Mouse (Mus musculus) lung, postnatal 0 days (tissue): ENCODE measurements at regions not wholly inside any gene's neighbourhood (a gene's known extent, or its start where the extent isn't known, plus 50 kb on each side); places are given as distances from the start of the nearest gene placed in this dataset.

Source experiments
- ATAC-seq: fragments of 200-750 bp; cut with Nextera tagmentation; 2 replicates; pipeline ENCODE4 v1.8.0; 2017; ENCODE audit warnings: moderate library complexity
- DNase-seq: peaks from one replicate; pipeline ENCODE4 v3.0.0-alpha.2; 2016; ENCODE audit warnings: low spot score
- H3K27ac ChIP-seq: fragments of 300-500 bp; sonication (generic); 2 replicates; pipeline ENCODE4 v1.5.1; 2014; ENCODE audit warnings: antibody characterized with exemption, mild to moderate bottlenecking, low read length, mixed read lengths
- H3K27me3 ChIP-seq: fragments of 300-500 bp; sonication (generic); replicated peaks from 2 replicates; pipeline ENCODE4 v1.6.1; 2014; ENCODE audit warnings: low read length, mixed read lengths; ENCODE audit not compliant: insufficient read depth
- H3K36me3 ChIP-seq: fragments of 300-500 bp; sonication (generic); 2 replicates; pipeline ENCODE4 v1.6.1; 2014; ENCODE audit warnings: low read length, mixed read lengths; ENCODE audit not compliant: insufficient read depth
- H3K4me1 ChIP-seq: fragments of 300-500 bp; sonication (generic); 2 replicates; pipeline ENCODE4 v1.6.1; 2014; ENCODE audit warnings: antibody characterized with exemption, low read depth, low read length, mixed read lengths; ENCODE audit not compliant: insufficient read depth
- H3K4me2 ChIP-seq: fragments of 300-500 bp; sonication (generic); replicated peaks from 2 replicates; pipeline ENCODE4 v1.6.1; 2014; ENCODE audit warnings: low read depth, mild to moderate bottlenecking, low read length, moderate library complexity, mixed read lengths
- H3K4me3 ChIP-seq: fragments of 300-500 bp; sonication (generic); 2 replicates; pipeline ENCODE4 v1.5.1; 2014; ENCODE audit warnings: low read depth, low read length
- H3K9ac ChIP-seq: fragments of 300-500 bp; sonication (generic); replicated peaks from 2 replicates; pipeline ENCODE4 v1.6.1; 2014; ENCODE audit warnings: low read depth, mild to moderate bottlenecking
- H3K9me3 ChIP-seq: fragments of 300-500 bp; sonication (generic); 2 replicates; pipeline ENCODE4 v1.6.1; 2016; ENCODE audit warnings: low read length, mixed read lengths
- CTCF ChIP-seq: IDR thresholded peaks from 2 replicates; pipeline ENCODE4 v1.5.1; 2016; ENCODE audit warnings: antibody characterized with exemption, mild to moderate bottlenecking
- EP300 ChIP-seq: IDR thresholded peaks from 2 replicates; pipeline ENCODE4 v1.6.1; 2016; ENCODE audit warnings: antibody characterized with exemption, mild to moderate bottlenecking, control low read depth
- WGBS: fragments of 180-500 bp; shearing (Covaris S2); extraction: QIAGEN DNeasy Blood & Tissue Kit; methylation state at CpG from one replicate; pipeline ENCODE4 v1.1.7; 2014; 5-methylcytosine and 5-hydroxymethylcytosine counted together

- Histone ChIP-seq H3K4me1 (no peaks in the 10 kb centered on the region), H3K36me3 (no peaks in the 10 kb centered on the region), H3K9ac (no peak overlapping the region), H3K9me3 (no peaks in the 10 kb centered on the region), H3K27me3 (no peaks in the 10 kb centered on the region), H3K4me2 (no peak overlapping the region), H3K27ac (no peak overlapping the region), H3K4me3 (no peak overlapping the region)
- no peak for TF ChIP-seq CTCF
- no peak for TF ChIP-seq EP300
- ATAC-seq: no peak
- WGBS: 18% methylated on average over 5 of the region's 5 CpGs
- DNase-seq: no peak
These were observed 139.7 kb upstream of the Gpc5 start for GRCm38 (mm10) chr14:114952280-114952679.

GRCm38 (mm10) chr14:114953070-114953665 lies 138.8 kb upstream of the Gpc5 start:
- 42% methylated on average over 4 of the region's 4 CpGs for WGBS
- Histone ChIP-seq H3K36me3 (no peaks in the 10 kb centered on the region), H3K4me3 (no peak overlapping the region), H3K9me3 (no peaks in the 10 kb centered on the region), H3K9ac (no peak overlapping the region), H3K4me1 (no peaks in the 10 kb centered on the region), H3K4me2 (no peak overlapping the region), H3K27me3 (no peaks in the 10 kb centered on the region), H3K27ac (no peak overlapping the region)
- ATAC-seq (no peak), DNase-seq (no peak)
- TF ChIP-seq CTCF: no peak
- no peak for TF ChIP-seq EP300

GRCm38 (mm10) chr14:114954287-114954686 lies 137.7 kb upstream of the Gpc5 start:
- DNase-seq (no peak), ATAC-seq (no peak)
- no peak overlapping the region for H3K4me3 ChIP-seq
- H3K9me3 ChIP-seq: no peaks in the 10 kb centered on the region
- H3K4me1 ChIP-seq: no peaks in the 10 kb centered on the region
- no peak overlapping the region for H3K27ac ChIP-seq
- no peaks in the 10 kb centered on the region for H3K36me3 ChIP-seq
- no peak for TF ChIP-seq CTCF
- TF ChIP-seq EP300: no peak
- no peaks in the 10 kb centered on the region for H3K27me3 ChIP-seq
- 66% methylated on average over 4 of the region's 4 CpGs for WGBS
- H3K9ac ChIP-seq: no peak overlapping the region
- H3K4me2 ChIP-seq: no peak overlapping the region

GRCm38 (mm10) chr14:114955572-114955971 lies 136.4 kb upstream of the Gpc5 start:
- no peaks in the 10 kb centered on the region for H3K9me3 ChIP-seq
- 55% methylated on average over 2 of the region's 2 CpGs for WGBS
- no peak overlapping the region for H3K9ac ChIP-seq
- no peak overlapping the region for H3K4me2 ChIP-seq
- H3K36me3 ChIP-seq: no peaks in the 10 kb centered on the region
- ATAC-seq: no peak
- no peak overlapping the region for H3K27ac ChIP-seq
- no peak overlapping the region for H3K4me3 ChIP-seq
- H3K4me1 ChIP-seq: no peaks in the 10 kb centered on the region
- TF ChIP-seq EP300: no peak
- TF ChIP-seq CTCF: no peak
- no peak for DNase-seq
- H3K27me3 ChIP-seq: no peaks in the 10 kb centered on the region

GRCm38 (mm10) chr14:114960273-114960672 lies 131.7 kb upstream of the Gpc5 start:
- TF ChIP-seq EP300 (no peak), CTCF (no peak)
- DNase-seq: no peak
- ATAC-seq: no peak

GRCm38 (mm10) chr14:114965941-114966340 lies 126.1 kb upstream of the Gpc5 start:
- H3K4me1 ChIP-seq: no peaks in the 10 kb centered on the region
- no peaks in the 10 kb centered on the region for H3K36me3 ChIP-seq
- H3K27ac ChIP-seq: no peak overlapping the region
- H3K4me3 ChIP-seq: no peak overlapping the region
- WGBS: 79% methylated on average over 3 of the region's 3 CpGs
- H3K4me2 ChIP-seq: no peak overlapping the region
- ATAC-seq (no peak), DNase-seq (no peak)
- no peaks in the 10 kb centered on the region for H3K9me3 ChIP-seq
- H3K9ac ChIP-seq: no peak overlapping the region
- H3K27me3 ChIP-seq: no peaks in the 10 kb centered on the region
- TF ChIP-seq CTCF (no peak), EP300 (no peak)

More at GRCm38 (mm10) chr14:114960273-114960672, 131.7 kb upstream of the Gpc5 start:
- no peaks in the 10 kb centered on the region for H3K36me3 ChIP-seq
- no peak overlapping the region for H3K4me2 ChIP-seq
- no peaks in the 10 kb centered on the region for H3K27me3 ChIP-seq
- no peak overlapping the region for H3K9ac ChIP-seq
- H3K4me3 ChIP-seq: no peak overlapping the region
- WGBS: 18% methylated on average over 5 of the region's 5 CpGs
- H3K4me1 ChIP-seq: no peaks in the 10 kb centered on the region
- no peak overlapping the region for H3K27ac ChIP-seq
- H3K9me3 ChIP-seq: no peaks in the 10 kb centered on the region

- Histone ChIP-seq H3K4me2 (no peak overlapping the region), H3K9ac (no peak overlapping the region), H3K36me3 (no peaks in the 10 kb centered on the region), H3K4me3 (no peak overlapping the region), H3K27me3 (no peaks in the 10 kb centered on the region), H3K4me1 (no peaks in the 10 kb centered on the region), H3K9me3 (no peaks in the 10 kb centered on the region), H3K27ac (no peak overlapping the region)
- WGBS: 85% methylated on average over 3 of the region's 3 CpGs
- TF ChIP-seq EP300: no peak
- TF ChIP-seq CTCF: no peak
- DNase-seq (no peak), ATAC-seq (no peak)
These were observed 123.0 kb upstream of the Gpc5 start for GRCm38 (mm10) chr14:114969020-114969419.
